Mouse (Mus musculus): Measurements from ENCODE around the gene Cyp27a1. TPM values are rescaled to one million over a fixed set of nuclear protein-coding genes. Genes with fewer than 3 reads are reported as not detected.

Gene Cyp27a1
- total RNA-seq, 2 experiments from 2014 or later: 11.4 to 14.9 TPM

GRCm38 (mm10) chr1:74718113-74718512 is 4.7 kb downstream of the Cyp27a1 start:
- DNase-seq: no peak

GRCm38 (mm10) chr1:74719281-74719680 is 5.9 kb downstream of the Cyp27a1 start:
- DNase-seq: no peak

- no peak for DNase-seq
Observed at GRCm38 (mm10) chr1:74721657-74722056, 8.3 kb downstream of the Cyp27a1 start.

- peak in 1 of 2 experiments; percentile 13 for DNase-seq
Observed at GRCm38 (mm10) chr1:74723748-74724147, 10.4 kb downstream of the Cyp27a1 start.

- DNase-seq: no peak
Observed at GRCm38 (mm10) chr1:74726114-74726513, 12.7 kb downstream of the Cyp27a1 start.

GRCm38 (mm10) chr1:74726674-74727073 is 13.3 kb downstream of the Cyp27a1 start:
- no peak for DNase-seq

GRCm38 (mm10) chr1:74728446-74728845 is 15.1 kb downstream of the Cyp27a1 start:
- no peak for DNase-seq

GRCm38 (mm10) chr1:74736977-74737376 is 23.6 kb downstream of the Cyp27a1 start:
- no peak for DNase-seq

GRCm38 (mm10) chr1:74737500-74737899 is 24.1 kb downstream of the Cyp27a1 start:
- no peak for DNase-seq

- no peak for DNase-seq
Observed at GRCm38 (mm10) chr1:74740846-74741245, 27.5 kb downstream of the Cyp27a1 start.

GRCm38 (mm10) chr1:74747335-74747734 is 34.0 kb downstream of the Cyp27a1 start:
- DNase-seq: no peak

- DNase-seq: peak; percentile 74 to 79
Observed at GRCm38 (mm10) chr1:74748643-74749271, 35.4 kb downstream of the Cyp27a1 start, which contains the start of gene Prkag3. Prkag3 (minus strand) TSS chr1:74749221.

GRCm38 (mm10) chr1:74749301-74749700 is 35.9 kb downstream of the Cyp27a1 start:
- peak; percentile 64 to 71 for DNase-seq

GRCm38 (mm10) chr1:74750683-74751082 is 37.3 kb downstream of the Cyp27a1 start:
- no peak for DNase-seq

GRCm38 (mm10) chr1:74752150-74752549 is 38.8 kb downstream of the Cyp27a1 start:
- DNase-seq: no peak

GRCm38 (mm10) chr1:74752833-74753232 is 39.5 kb downstream of the Cyp27a1 start:
- DNase-seq: no peak

- DNase-seq: no peak
Observed at GRCm38 (mm10) chr1:74753266-74753974, 40.0 kb downstream of the Cyp27a1 start.

- no peak for DNase-seq
Observed at GRCm38 (mm10) chr1:74754175-74754785, 40.9 kb downstream of the Cyp27a1 start.

GRCm38 (mm10) chr1:74759773-74760172 is 46.4 kb downstream of the Cyp27a1 start:
- peak; percentile 27 to 59 for DNase-seq

GRCm38 (mm10) chr1:74763081-74763480 is 49.7 kb downstream of the Cyp27a1 start:
- peak; percentile 81 for DNase-seq

- DNase-seq: no peak
Observed at GRCm38 (mm10) chr1:74770727-74771466, 57.5 kb downstream of the Cyp27a1 start.

GRCm38 (mm10) chr1:74771467-74771844 is 58.1 kb downstream of the Cyp27a1 start:
- no peak for DNase-seq

- no peak for DNase-seq
Observed at GRCm38 (mm10) chr1:74771845-74771930, 58.3 kb downstream of the Cyp27a1 start, which contains the start of gene Wnt6. Wnt6 (plus strand) TSS chr1:74771892.

All from adrenal gland, postnatal 36 days (tissue).